Mouse (Mus musculus): ENCODE measurements around the gene Pin1. TPM values are rescaled to one million over a fixed set of nuclear protein-coding genes. Genes with fewer than 3 reads are reported as not detected.
A peak's percentile ranks its signal among the peaks of the same experiment; 100 is the strongest.

Gene Pin1
- total RNA-seq, 2 experiments from 2014 or later = 13.0 to 15.0 TPM

- DNase-seq = peak; percentile 13
- H3K27ac ChIP-seq = no peak overlapping the region
- no peak for TF ChIP-seq CTCF (IDR thresholded peaks at IDR 0.05)
- H3K4me3 ChIP-seq = no peak overlapping the region
- intact Hi-C loops (cut with DNase I) = loop anchor here (5.0 to 10.0 kb wide), 2 partner anchors 63 to 170 kb away; no protein-coding TSS in a partner anchor
Measured at GRCm38 (mm10) chr9:20664366-20664765, 12.5 kb downstream of the Pin1 start.

- intact Hi-C loops (cut with DNase I) = loop anchor here (5.0 to 10.0 kb wide), 2 partner anchors 62 to 170 kb away; no protein-coding TSS in a partner anchor
- H3K4me3 ChIP-seq = no peak overlapping the region
- no peak for TF ChIP-seq CTCF (IDR thresholded peaks at IDR 0.05)
- DNase-seq = no peak
- H3K27ac ChIP-seq = no peak overlapping the region
Measured at GRCm38 (mm10) chr9:20664982-20665637, 13.2 kb downstream of the Pin1 start.

- intact Hi-C loops (cut with DNase I) = loop anchor here (10.0 kb wide), 1 partner anchor 169 kb away; no protein-coding TSS in a partner anchor
- TF ChIP-seq CTCF (IDR thresholded peaks at IDR 0.05) = no peak
- no peak overlapping the region for H3K4me3 ChIP-seq
- peak; percentile 7 for DNase-seq
- H3K27ac ChIP-seq = no peak overlapping the region
Measured at GRCm38 (mm10) chr9:20665925-20666324, 14.0 kb downstream of the Pin1 start.

- TF ChIP-seq CTCF (IDR thresholded peaks at IDR 0.05) = no peak
- Histone ChIP-seq H3K27ac (no peak overlapping the region), H3K4me3 (no peak overlapping the region)
- intact Hi-C loops (cut with DNase I) = loop anchor here (10.0 kb wide), 1 partner anchor 168 kb away; no protein-coding TSS in a partner anchor
- DNase-seq = peak; percentile 8
Measured at GRCm38 (mm10) chr9:20666510-20667034, 14.7 kb downstream of the Pin1 start.

GRCm38 (mm10) chr9:20668065-20668464 is 16.2 kb downstream of the Pin1 start:
- DNase-seq = peak; percentile 7
- Histone ChIP-seq H3K27ac (no peak overlapping the region), H3K4me3 (no peak overlapping the region)
- TF ChIP-seq CTCF (IDR thresholded peaks at IDR 0.05) = no peak
- intact Hi-C loops (cut with DNase I) = loop anchor here (10.0 kb wide), 1 partner anchor 167 kb away; no protein-coding TSS in a partner anchor

GRCm38 (mm10) chr9:20672047-20672446 is 20.2 kb downstream of the Pin1 start:
- intact Hi-C loops (cut with DNase I) = no loop called here
- Histone ChIP-seq H3K4me3 (no peak overlapping the region), H3K27ac (no peak overlapping the region)
- no peak for DNase-seq
- no peak for TF ChIP-seq CTCF (IDR thresholded peaks at IDR 0.05)

GRCm38 (mm10) chr9:20677892-20678291 is 26.0 kb downstream of the Pin1 start:
- DNase-seq = no peak
- H3K27ac ChIP-seq = no peak overlapping the region
- intact Hi-C loops (cut with DNase I) = no loop called here
- H3K4me3 ChIP-seq = no peak overlapping the region
- no peak for TF ChIP-seq CTCF (IDR thresholded peaks at IDR 0.05)

- intact Hi-C loops (cut with DNase I) = no loop called here
- no peak for DNase-seq
Measured at GRCm38 (mm10) chr9:20680378-20680958, 28.6 kb downstream of the Pin1 start.

GRCm38 (mm10) chr9:20681546-20682388 is 29.9 kb downstream of the Pin1 start:
- no peak for DNase-seq
- Histone ChIP-seq H3K4me3 (no peak overlapping the region), H3K27ac (no peak overlapping the region)
- intact Hi-C loops (cut with DNase I) = no loop called here
- no peak for TF ChIP-seq CTCF (IDR thresholded peaks at IDR 0.05)

More at GRCm38 (mm10) chr9:20680378-20680958, 28.6 kb downstream of the Pin1 start:
- Histone ChIP-seq H3K4me3 (no peak overlapping the region), H3K27ac (no peak overlapping the region)
- TF ChIP-seq CTCF (IDR thresholded peaks at IDR 0.05) = no peak

- no peak for TF ChIP-seq CTCF (IDR thresholded peaks at IDR 0.05)
- H3K27ac ChIP-seq = no peak overlapping the region
- no peak overlapping the region for H3K4me3 ChIP-seq
- no peak for DNase-seq
- intact Hi-C loops (cut with DNase I) = no loop called here
Measured at GRCm38 (mm10) chr9:20682389-20682722, 30.5 kb downstream of the Pin1 start.

- Histone ChIP-seq H3K4me3 (no peak overlapping the region), H3K27ac (no peak overlapping the region)
- no peak for DNase-seq
- no peak for TF ChIP-seq CTCF (IDR thresholded peaks at IDR 0.05)
- intact Hi-C loops (cut with DNase I) = no loop called here
Measured at GRCm38 (mm10) chr9:20685081-20685861, 33.4 kb downstream of the Pin1 start.

- intact Hi-C loops (cut with DNase I) = no loop called here
- H3K27ac ChIP-seq = no peak overlapping the region
- no peak for DNase-seq
- H3K4me3 ChIP-seq = no peak overlapping the region
- TF ChIP-seq CTCF (IDR thresholded peaks at IDR 0.05) = no peak
Measured at GRCm38 (mm10) chr9:20689403-20689802, 37.5 kb downstream of the Pin1 start.
